Mouse (Mus musculus) cerebellum, adult 18-20 months (tissue): ENCODE measurements around the gene Gprc5b.

Source experiments
- DNase-seq, 2 experiments: peaks; one replicate each; pipeline ENCODE4 v3.0.0; 2021

Gprc5b gene

GRCm38 (mm10) chr7:118995007-118995406, at the start of gene Gprc5b:
Gprc5b (minus strand) TSS chr7:118995211.
- DNase-seq = peak; percentile 90 to 91

- DNase-seq = no peak
These were observed 46.5 kb upstream of the Gprc5b start for GRCm38 (mm10) chr7:119041502-119041901.

- DNase-seq = no peak
These were observed 42.6 kb upstream of the Gprc5b start for GRCm38 (mm10) chr7:119037581-119037980.

GRCm38 (mm10) chr7:119034243-119034961, 39.4 kb upstream of the Gprc5b start:
- no peak for DNase-seq

- peak; percentile 41 to 57 for DNase-seq
These were observed 28.4 kb upstream of the Gprc5b start for GRCm38 (mm10) chr7:119023394-119023921.

- DNase-seq = peak; percentile 47 to 61
These were observed 27.5 kb upstream of the Gprc5b start for GRCm38 (mm10) chr7:119022238-119023156.

GRCm38 (mm10) chr7:119019537-119019936, 24.5 kb upstream of the Gprc5b start:
- DNase-seq = peak; percentile 55 to 60

GRCm38 (mm10) chr7:119015736-119016135, 20.7 kb upstream of the Gprc5b start:
- DNase-seq = peak in 1 of 2 experiments; percentile 19

- peak; percentile 54 to 80 for DNase-seq
These were observed 16.0 kb upstream of the Gprc5b start for GRCm38 (mm10) chr7:119010854-119011529.

GRCm38 (mm10) chr7:119002501-119002900, 7.5 kb upstream of the Gprc5b start:
- no peak for DNase-seq

- no peak for DNase-seq
These were observed 7.0 kb upstream of the Gprc5b start for GRCm38 (mm10) chr7:119001965-119002364.

- DNase-seq = no peak
These were observed 4.8 kb upstream of the Gprc5b start for GRCm38 (mm10) chr7:118999857-119000256.

- DNase-seq = peak; percentile 88 to 92
These were observed 1.3 kb upstream of the Gprc5b start for GRCm38 (mm10) chr7:118996137-118996837.

- DNase-seq = no peak
These were observed 660 bp upstream of the Gprc5b start for GRCm38 (mm10) chr7:118995671-118996070.

- peak in 1 of 2 experiments; percentile 56 for DNase-seq
These were observed 674 bp downstream of the Gprc5b start for GRCm38 (mm10) chr7:118994231-118994842.

- peak in 1 of 2 experiments; percentile 50 for DNase-seq
These were observed 1.3 kb downstream of the Gprc5b start for GRCm38 (mm10) chr7:118993597-118994230.

GRCm38 (mm10) chr7:118992623-118993405, 2.2 kb downstream of the Gprc5b start:
- DNase-seq = peak in 1 of 2 experiments; percentile 43

GRCm38 (mm10) chr7:118992080-118992560, 2.9 kb downstream of the Gprc5b start:
- no peak for DNase-seq

GRCm38 (mm10) chr7:118991341-118991884, 3.6 kb downstream of the Gprc5b start:
- DNase-seq = peak in 1 of 2 experiments; percentile 13

GRCm38 (mm10) chr7:118990282-118990681, 4.7 kb downstream of the Gprc5b start:
- DNase-seq = no peak
